Mouse (Mus musculus) bone marrow, adult 2 months (tissue): Measurements from ENCODE around the gene Fgfr2. TPM values are rescaled to one million over a fixed set of nuclear protein-coding genes. Genes with fewer than 3 reads are reported as not detected.

Source experiments
- H3K27ac ChIP-seq: fragments of 200-500 bp; 2 replicates; pipeline ENCODE4 v1.5.1; 2012; ENCODE audit warnings: low read depth, mild to moderate bottlenecking, control low read depth, inconsistent platforms, low read length; ENCODE audit not compliant: control insufficient read depth, poor library complexity, insufficient read depth
- H3K4me1 ChIP-seq: fragments of 200-500 bp; 2 replicates; pipeline ENCODE4 v1.6.1; 2011; ENCODE audit warnings: low read length; ENCODE audit not compliant: control insufficient read depth, insufficient read depth
- H3K4me3 ChIP-seq: fragments of 200-500 bp; replicated peaks from 2 replicates; pipeline ENCODE3; 2011; ENCODE audit warnings: mild to moderate bottlenecking, low read depth, low read length, control low read depth; ENCODE audit not compliant: control insufficient read depth
- CTCF ChIP-seq: fragments of 200-500 bp; IDR thresholded peaks from 2 replicates; pipeline ENCODE4 v1.5.1; 2011; ENCODE audit warnings: low read length, control low read depth; ENCODE audit not compliant: control insufficient read depth, insufficient read depth
- POLR2A ChIP-seq: fragments of 200-500 bp; IDR thresholded peaks from 2 replicates; pipeline ENCODE4 v1.6.1; 2011; ENCODE audit warnings: low read depth, mild to moderate bottlenecking, control low read depth, low read length, borderline replicate concordance; ENCODE audit not compliant: control insufficient read depth
- WGBS: fragments of 180-500 bp; shearing (Covaris S2); methylation state at CpG from one replicate; pipeline ENCODE4 v1.1.7; 2018; 5-methylcytosine and 5-hydroxymethylcytosine counted together
- polyA plus RNA-seq: library from polyadenylated mRNA; stranded (reverse); fragments of >200 nt; gene quantifications from 2 replicates; pipeline ENCODE4 v1.2.4, GENCODE M21; 2011; ENCODE audit warnings: low replicate concordance; ENCODE audit not compliant: missing spikeins, insufficient read depth, insufficient read length

The Fgfr2 gene
- polyA plus RNA-seq, 1 experiment, result 8.2 TPM

- Histone ChIP-seq H3K27ac (no peak overlapping the region), H3K4me3 (no peak overlapping the region), H3K4me1 (no peaks in the 10 kb centered on the region)
- TF ChIP-seq CTCF (peak; percentile 77), POLR2A (no peak)
- under 1% methylated on average over 7 of the region's 7 CpGs for WGBS
Observed at GRCm38 (mm10) chr7:131539979-131540378, 1583.2 kb downstream of the Fgfr2 start.

- 71% methylated on average over 2 of the region's 2 CpGs for WGBS
Observed at GRCm38 (mm10) chr7:131503739-131504138, 1619.4 kb downstream of the Fgfr2 start.

GRCm38 (mm10) chr7:131478403-131478802, 1644.7 kb downstream of the Fgfr2 start:
- Histone ChIP-seq H3K4me3 (no peak overlapping the region), H3K27ac (no peak overlapping the region), H3K4me1 (no peaks in the 10 kb centered on the region)
- TF ChIP-seq POLR2A (no peak), CTCF (no peak)
- 83% methylated on average over 5 of the region's 5 CpGs for WGBS

More at GRCm38 (mm10) chr7:131503739-131504138, 1619.4 kb downstream of the Fgfr2 start:
- Histone ChIP-seq H3K4me1 (no peaks in the 10 kb centered on the region), H3K27ac (no peak overlapping the region), H3K4me3 (no peak overlapping the region)
- TF ChIP-seq POLR2A (no peak), CTCF (no peak)

- H3K27ac ChIP-seq, result no peak overlapping the region
- H3K4me1 ChIP-seq, result no peaks in the 10 kb centered on the region
- no peak overlapping the region for H3K4me3 ChIP-seq
- WGBS, result 71% methylated on average over 8 of the region's 8 CpGs
- TF ChIP-seq POLR2A (no peak), CTCF (no peak)
Observed at GRCm38 (mm10) chr7:131477140-131477539, 1646.0 kb downstream of the Fgfr2 start.

GRCm38 (mm10) chr7:131471551-131471950, 1651.6 kb downstream of the Fgfr2 start:
- no peak overlapping the region for H3K4me3 ChIP-seq
- no peak for TF ChIP-seq POLR2A
- TF ChIP-seq CTCF, result no peak
- H3K27ac ChIP-seq, result no peak overlapping the region
- WGBS, result 80% methylated on average over 5 of the region's 5 CpGs
- H3K4me1 ChIP-seq, result no peaks in the 10 kb centered on the region

- no peak for TF ChIP-seq POLR2A
- TF ChIP-seq CTCF, result peak; percentile 58
- H3K27ac ChIP-seq, result no peak overlapping the region
- no peak overlapping the region for H3K4me3 ChIP-seq
- 47% methylated on average over 3 of the region's 3 CpGs for WGBS
- H3K4me1 ChIP-seq, result no peaks in the 10 kb centered on the region
Observed at GRCm38 (mm10) chr7:131469506-131469905, 1653.6 kb downstream of the Fgfr2 start.

GRCm38 (mm10) chr7:131467312-131467711, 1655.8 kb downstream of the Fgfr2 start:
- H3K4me1 ChIP-seq, result no peaks in the 10 kb centered on the region
- no peak overlapping the region for H3K4me3 ChIP-seq
- H3K27ac ChIP-seq, result no peak overlapping the region
- TF ChIP-seq POLR2A, result no peak
- TF ChIP-seq CTCF, result no peak
- 74% methylated on average over 3 of the region's 3 CpGs for WGBS

- no peak overlapping the region for H3K4me3 ChIP-seq
- TF ChIP-seq POLR2A (no peak), CTCF (no peak)
- 62% methylated on average over 3 of the region's 3 CpGs for WGBS
- no peaks in the 10 kb centered on the region for H3K4me1 ChIP-seq
- H3K27ac ChIP-seq, result no peak overlapping the region
Observed at GRCm38 (mm10) chr7:131465735-131466134, 1657.4 kb downstream of the Fgfr2 start.

- 67% methylated on average over 3 of the region's 3 CpGs for WGBS
- H3K4me3 ChIP-seq, result no peak overlapping the region
- no peaks in the 10 kb centered on the region for H3K4me1 ChIP-seq
- no peak for TF ChIP-seq POLR2A
- TF ChIP-seq CTCF, result no peak
- no peak overlapping the region for H3K27ac ChIP-seq
Observed at GRCm38 (mm10) chr7:131465117-131465601, 1658.0 kb downstream of the Fgfr2 start.
